Mouse (Mus musculus) stomach, embryonic 16.5 days (tissue): ENCODE results near the gene Asphd1. TPM values are rescaled to one million over a fixed set of nuclear protein-coding genes. Genes with fewer than 3 reads are reported as not detected.

Experiments
- ATAC-seq: fragments of 200-750 bp; cut with Nextera tagmentation; 2 replicates; pipeline ENCODE4 v1.8.0; 2017; ENCODE audit warnings: moderate number of reproducible peaks, moderate TSS enrichment; ENCODE audit not compliant: insufficient read depth, low FRiP score
- H3K27ac ChIP-seq: fragments of 300-500 bp; sonication (generic); 2 replicates; pipeline ENCODE4 v1.5.1; 2014; ENCODE audit warnings: low read length
- H3K27me3 ChIP-seq: fragments of 300-500 bp; sonication (generic); 2 replicates; pipeline ENCODE4 v1.6.1; 2014; ENCODE audit warnings: low read length, control low read depth, mixed read lengths; ENCODE audit not compliant: control insufficient read depth, insufficient read depth
- H3K36me3 ChIP-seq: fragments of 300-500 bp; sonication (generic); 2 replicates; pipeline ENCODE4 v1.6.1; 2014; ENCODE audit warnings: low read length; ENCODE audit not compliant: control insufficient read depth, insufficient read depth
- H3K4me1 ChIP-seq: fragments of 300-500 bp; sonication (generic); 2 replicates; pipeline ENCODE4 v1.6.1; 2014; ENCODE audit warnings: low read length, control low read depth, mixed read lengths; ENCODE audit not compliant: control insufficient read depth, insufficient read depth
- H3K4me2 ChIP-seq: fragments of 300-500 bp; sonication (generic); 2 replicates; pipeline ENCODE4 v1.6.1; 2014; ENCODE audit warnings: low read depth, low read length, mixed read lengths
- H3K4me3 ChIP-seq: fragments of 300-500 bp; sonication (generic); replicated peaks from 2 replicates; pipeline ENCODE4 v1.5.1; 2014; ENCODE audit warnings: mild to moderate bottlenecking, low read length
- H3K9ac ChIP-seq: fragments of 300-500 bp; sonication (generic); 2 replicates; pipeline ENCODE4 v1.6.1; 2014; ENCODE audit warnings: low read length
- H3K9me3 ChIP-seq: fragments of 300-500 bp; sonication (generic); replicated peaks from 2 replicates; pipeline ENCODE4 v1.6.1; 2016; ENCODE audit warnings: low read length, control low read depth; ENCODE audit not compliant: control insufficient read depth
- WGBS: fragments of 180-500 bp; shearing (Covaris S2); extraction: QIAGEN DNeasy Blood & Tissue Kit; methylation state at CpG from one replicate; pipeline ENCODE4 v1.1.7; 2014; 5-methylcytosine and 5-hydroxymethylcytosine counted together
- polyA plus RNA-seq: library from polyadenylated mRNA; unstranded; fragments of >200 nt; fragmentation: Nextera tagmentation; extraction: Ambion mirVana; gene quantifications from 2 replicates; pipeline ENCODE4 v1.2.1, GENCODE M21; 2015

Gene Asphd1
- polyA plus RNA-seq, 1 experiment from 2014 or later: 0.18 TPM

DNA sequence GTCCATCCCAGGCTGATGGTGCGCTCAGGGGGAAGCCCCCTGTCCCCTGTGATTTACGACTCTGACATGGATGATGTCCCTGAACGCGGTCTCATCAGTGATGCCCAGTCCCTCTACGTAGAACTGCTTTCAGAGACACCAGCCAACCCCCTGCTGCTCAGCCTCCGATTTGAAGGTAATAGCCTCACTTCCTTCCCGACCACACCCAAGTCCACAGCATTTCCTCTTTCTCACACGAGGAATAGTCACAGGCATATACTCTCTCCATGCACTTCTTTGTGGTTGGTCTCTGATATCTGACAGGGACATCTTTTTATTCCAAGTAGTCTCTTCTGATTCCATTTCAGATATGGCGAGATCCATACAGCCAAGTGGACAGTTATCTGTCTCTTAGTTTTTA lies 10.4 kb upstream of the Asphd1 start:
- Histone ChIP-seq H3K4me3 (no peak overlapping the region), H3K9me3 (no peaks in the 10 kb centered on the region), H3K36me3 (no peaks in the 10 kb centered on the region), H3K4me1 (no peaks in the 10 kb centered on the region), H3K27ac (no peak overlapping the region), H3K4me2 (no peak overlapping the region), H3K27me3 (no peaks in the 10 kb centered on the region), H3K9ac (no peak overlapping the region)
- no peak for ATAC-seq
- WGBS: 61% methylated on average over 9 of the region's 9 CpGs

DNA sequence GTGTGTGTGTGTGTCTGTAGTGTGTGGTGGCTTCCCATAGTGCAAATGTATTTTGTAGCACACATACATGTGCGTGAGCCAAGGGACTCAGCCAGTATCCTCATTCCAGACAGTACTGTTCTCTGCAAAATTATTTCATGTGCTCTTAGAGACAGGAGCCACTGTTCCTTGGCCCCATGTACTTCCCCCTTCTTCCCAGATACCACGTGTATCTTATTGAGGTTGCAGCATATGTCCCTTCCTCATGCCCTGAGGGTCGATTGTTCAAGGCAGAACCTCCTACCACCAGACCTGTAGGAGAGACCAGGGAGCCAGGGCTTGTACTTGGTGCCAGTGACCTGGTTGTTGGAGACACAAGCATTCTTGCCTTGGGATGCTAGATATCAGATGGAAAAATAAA lies 5.7 kb upstream of the Asphd1 start:
- no peak overlapping the region for H3K27ac ChIP-seq
- H3K9ac ChIP-seq: no peak overlapping the region
- H3K9me3 ChIP-seq: no peaks in the 10 kb centered on the region
- WGBS: 59% methylated on average over 3 of the region's 3 CpGs
- peaks cover 16% of the 10 kb centered on the region for H3K27me3 ChIP-seq
- peaks cover 5% of the 10 kb centered on the region; the same call in 1 of the 2 replicates for H3K4me1 ChIP-seq
- H3K36me3 ChIP-seq: no peaks in the 10 kb centered on the region
- no peak overlapping the region for H3K4me3 ChIP-seq
- H3K4me2 ChIP-seq: no peak overlapping the region
- no peak for ATAC-seq

DNA sequence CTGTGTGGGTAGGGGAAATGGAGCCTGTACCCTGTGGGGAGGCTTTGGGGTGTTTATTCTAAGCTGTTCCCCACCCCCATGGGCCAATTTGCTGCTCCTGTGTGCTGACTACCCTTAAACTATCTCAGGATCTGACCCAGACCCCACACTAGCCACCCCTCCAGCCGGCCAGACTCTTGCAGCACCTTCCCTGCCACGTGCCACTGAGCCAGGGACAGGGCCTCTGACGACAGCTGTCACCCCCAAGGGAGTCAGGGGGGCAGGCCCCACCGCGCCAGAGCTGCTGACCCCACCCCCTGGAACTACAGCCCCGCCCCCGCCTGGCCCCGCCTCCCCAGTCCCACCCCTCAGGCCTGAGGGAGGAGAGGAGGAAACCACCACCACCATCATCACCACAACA lies 3.3 kb upstream of the Asphd1 start:
- peaks cover 19% of the 10 kb centered on the region for H3K27me3 ChIP-seq
- no peak overlapping the region for H3K9ac ChIP-seq
- WGBS: under 1% methylated on average over 8 of the region's 8 CpGs
- H3K4me3 ChIP-seq: no peak overlapping the region
- no peak overlapping the region for H3K27ac ChIP-seq
- H3K4me1 ChIP-seq: peaks cover 7% of the 10 kb centered on the region; the same call in 1 of the 2 replicates
- H3K4me2 ChIP-seq: no peak overlapping the region
- no peaks in the 10 kb centered on the region for H3K9me3 ChIP-seq
- no peak for ATAC-seq
- H3K36me3 ChIP-seq: no peaks in the 10 kb centered on the region

DNA sequence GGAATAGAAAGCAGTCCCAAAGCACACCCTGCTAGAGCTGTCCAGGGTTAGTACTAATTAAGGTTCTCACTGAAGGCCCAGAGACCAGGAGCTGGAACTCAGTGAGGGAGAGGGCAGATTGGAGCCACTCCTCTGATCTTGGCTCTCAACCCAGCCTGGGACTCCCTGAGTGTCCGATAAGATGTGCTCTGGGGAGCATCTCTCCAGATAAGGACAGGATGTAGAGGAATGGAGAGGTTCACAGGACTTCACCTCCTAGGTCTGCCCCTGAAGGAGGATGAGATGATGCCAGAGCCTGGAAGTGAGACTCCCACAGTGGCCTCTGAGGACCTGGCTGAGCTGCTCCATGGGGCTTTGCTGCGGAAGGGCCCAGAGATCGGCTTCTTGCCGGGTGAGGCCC lies 2.4 kb upstream of the Asphd1 start:
- Histone ChIP-seq H3K27ac (no peak overlapping the region), H3K4me2 (no peak overlapping the region), H3K27me3 (peaks cover 19% of the 10 kb centered on the region), H3K9me3 (no peaks in the 10 kb centered on the region), H3K4me3 (no peak overlapping the region), H3K4me1 (peaks cover 7% of the 10 kb centered on the region; the same call in 1 of the 2 replicates), H3K36me3 (no peaks in the 10 kb centered on the region), H3K9ac (no peak overlapping the region)
- no peak for ATAC-seq
- WGBS: 27% methylated on average over 4 of the region's 4 CpGs

DNA sequence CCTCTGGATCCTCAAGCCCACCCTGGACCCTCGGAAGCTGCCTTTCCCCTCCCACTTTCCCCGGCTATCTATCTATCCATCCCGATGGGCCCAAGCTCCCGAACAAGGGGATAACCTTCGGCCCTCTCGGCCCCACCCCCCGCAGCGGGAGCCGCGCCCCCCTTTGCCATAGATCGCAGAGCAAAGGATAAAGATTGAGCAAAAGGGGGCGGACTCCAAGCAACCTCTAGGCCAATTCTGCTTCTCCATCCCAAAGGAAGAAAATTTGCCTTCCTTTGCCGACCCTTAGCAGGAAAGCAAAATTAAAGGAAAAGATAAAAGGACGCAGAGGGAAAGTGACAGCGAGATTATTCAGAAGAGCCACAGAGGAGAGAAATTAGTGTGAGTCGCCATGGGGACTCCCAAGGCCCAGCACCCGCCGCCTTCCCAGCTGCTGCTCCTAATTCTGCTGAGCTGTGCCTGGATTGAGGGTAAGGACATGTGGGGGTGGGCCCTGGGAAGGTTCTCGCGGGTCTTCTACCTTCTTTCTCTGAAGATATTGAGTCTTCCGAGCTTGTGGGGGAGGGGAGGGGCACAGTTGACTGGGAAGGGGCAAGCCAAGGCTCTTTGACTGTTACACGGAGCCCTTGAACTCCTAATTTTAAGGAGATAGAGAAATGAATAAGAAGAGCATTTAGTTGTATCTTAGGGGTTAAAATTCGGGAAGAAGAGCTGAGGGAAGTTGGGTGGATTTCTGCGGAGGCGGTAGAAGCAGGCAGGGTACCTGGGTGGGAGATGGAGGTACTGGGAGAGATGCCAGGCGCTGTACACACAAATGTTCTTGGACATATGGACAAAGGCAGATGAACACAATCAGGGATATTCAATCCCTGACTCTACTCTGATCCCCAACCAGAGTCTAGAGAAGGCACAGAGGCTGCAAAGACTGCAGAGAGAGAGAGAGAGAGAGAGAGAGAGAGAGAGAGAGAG lies 1.5 kb upstream of the Asphd1 start:
- 6% methylated on average over 26 of the region's 26 CpGs for WGBS
- H3K27me3 ChIP-seq: peaks cover 19% of the 10 kb centered on the region
- peaks cover 7% of the 10 kb centered on the region; the same call in 1 of the 2 replicates for H3K4me1 ChIP-seq
- 0 out of 2 replicates have a peak overlapping the region, but pooled peaks have one; percentile 1 for H3K4me2 ChIP-seq
- H3K9me3 ChIP-seq: no peaks in the 10 kb centered on the region
- no peak for ATAC-seq
- no peak overlapping the region for H3K27ac ChIP-seq
- no peaks in the 10 kb centered on the region for H3K36me3 ChIP-seq
- H3K4me3 ChIP-seq: peak overlapping the region; percentile 55
- no peak overlapping the region for H3K9ac ChIP-seq

DNA sequence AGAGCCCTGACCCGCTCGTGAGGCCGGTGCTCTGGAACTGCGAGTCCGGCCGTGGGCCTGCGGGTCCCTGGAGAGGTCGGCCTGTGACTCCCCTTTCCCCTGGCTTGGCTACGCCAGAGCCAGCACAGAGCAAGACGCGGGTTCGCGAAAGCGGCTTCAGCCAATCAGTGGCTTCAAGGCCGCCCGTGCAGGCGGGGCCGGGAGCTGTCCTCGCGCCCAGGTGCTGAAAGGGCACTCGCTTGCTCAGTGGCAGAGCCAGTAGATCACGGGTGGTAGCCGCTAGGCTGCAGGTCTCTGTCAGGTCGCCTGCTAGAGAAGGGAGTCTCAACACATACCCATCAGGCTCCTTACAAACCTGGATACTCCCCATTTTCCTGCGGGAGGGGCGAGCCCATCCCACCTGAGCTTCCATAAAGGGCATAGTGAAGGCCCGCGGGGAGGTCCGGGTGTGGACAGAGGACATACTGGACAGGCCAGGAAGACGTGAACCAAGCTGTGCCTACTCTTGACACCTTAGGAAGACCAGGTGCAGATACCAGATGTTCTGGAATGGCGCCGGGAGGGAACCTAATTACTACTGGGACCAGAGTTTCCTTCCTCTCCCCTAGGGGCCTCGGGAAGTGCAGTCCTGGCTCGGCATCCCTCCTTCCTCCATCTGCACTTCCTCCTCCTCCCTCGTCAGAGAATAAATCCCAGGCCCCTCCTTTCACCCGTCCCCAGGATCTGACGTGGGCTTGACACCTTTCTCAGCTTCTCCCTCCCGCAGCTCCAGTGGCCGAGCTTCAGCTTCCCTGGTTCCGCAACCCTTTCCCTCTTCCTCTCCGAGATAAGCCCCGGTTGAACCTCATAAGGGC lies 638 bp upstream of the Asphd1 start, which contains the start of gene Sez6l2:
Gene Sez6l2, plus strand, starts transcription at position 771 of the 854 bp plus-strand sequence.
- peak; percentile 86 for ATAC-seq
- H3K4me3 ChIP-seq: peak within 1 kb of the TSS; percentile 55
- under 1% methylated on average over 42 of the region's 42 CpGs for WGBS
- H3K9ac ChIP-seq: peak within 1 kb of the TSS; percentile 48; the same call in 1 of the 2 replicates
- H3K4me1 ChIP-seq: peaks cover 7% of the 10 kb centered on the region; the same call in 1 of the 2 replicates
- peak within 1 kb of the TSS; percentile 100 for H3K4me2 ChIP-seq
- H3K36me3 ChIP-seq: no peaks in the 10 kb centered on the region
- no peaks in the 10 kb centered on the region for H3K9me3 ChIP-seq
- H3K27me3 ChIP-seq: peaks cover 19% of the 10 kb centered on the region
- no peak within 1 kb of the TSS for H3K27ac ChIP-seq

DNA sequence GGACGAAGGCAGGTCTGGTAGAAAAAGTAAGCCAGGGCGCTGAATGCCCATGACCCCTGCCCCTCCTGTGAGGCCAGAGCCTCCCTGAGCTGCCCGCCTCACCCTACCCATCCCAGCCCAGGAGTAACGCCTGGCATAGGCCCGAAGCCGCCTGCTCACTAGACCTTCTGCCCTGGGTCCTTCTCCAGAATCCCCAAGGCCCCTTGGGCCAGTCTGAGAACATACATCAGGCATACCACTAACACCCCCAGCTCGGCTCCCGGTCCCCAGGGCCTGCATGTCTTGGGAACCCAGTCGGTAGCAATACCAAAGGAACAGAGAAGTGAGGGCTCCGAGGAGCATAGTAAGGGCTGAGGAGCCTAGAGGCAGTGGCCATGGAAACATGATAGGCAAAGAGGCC lies 756 bp downstream of the Asphd1 start:
- no peak for ATAC-seq
- Histone ChIP-seq H3K9me3 (no peaks in the 10 kb centered on the region), H3K4me1 (peaks cover 7% of the 10 kb centered on the region; the same call in 1 of the 2 replicates), H3K4me2 (no peak overlapping the region), H3K9ac (no peak overlapping the region), H3K36me3 (no peaks in the 10 kb centered on the region), H3K4me3 (no peak overlapping the region), H3K27ac (no peak overlapping the region), H3K27me3 (peaks cover 19% of the 10 kb centered on the region)
- WGBS: 72% methylated on average over 10 of the region's 10 CpGs

DNA sequence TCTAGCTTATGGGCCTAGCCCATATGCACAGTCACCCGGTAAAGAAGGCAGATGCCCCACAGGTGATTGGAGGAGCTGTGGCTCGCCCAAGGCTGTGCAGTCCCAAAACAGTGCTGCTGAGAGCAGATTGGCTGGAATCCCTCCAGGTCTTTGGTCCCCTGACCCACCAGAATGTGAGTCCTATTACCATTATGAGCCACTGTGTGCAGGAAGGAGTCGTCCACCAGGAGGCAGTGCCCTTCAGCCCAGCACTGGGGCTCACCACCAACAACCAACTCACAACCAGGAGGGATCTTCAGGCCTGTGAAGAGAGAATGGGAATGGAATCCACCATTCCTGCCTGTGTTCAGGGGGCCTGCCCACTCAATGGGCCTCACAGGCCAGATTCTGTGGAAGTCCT lies 2.9 kb downstream of the Asphd1 start:
- Histone ChIP-seq H3K27me3 (peaks cover 17% of the 10 kb centered on the region), H3K4me1 (peaks cover 7% of the 10 kb centered on the region; the same call in 1 of the 2 replicates), H3K4me2 (no peak overlapping the region), H3K9me3 (no peaks in the 10 kb centered on the region), H3K4me3 (no peak overlapping the region), H3K27ac (no peak overlapping the region), H3K9ac (no peak overlapping the region), H3K36me3 (no peaks in the 10 kb centered on the region)
- 43% methylated on average over 3 of the region's 3 CpGs for WGBS
- ATAC-seq: no peak
